Mouse (Mus musculus) hindbrain, embryonic 14.5 days (tissue): Measurements from ENCODE around the gene 2700097O09Rik. TPM values are rescaled to one million over a fixed set of nuclear protein-coding genes. Genes with fewer than 3 reads are reported as not detected.

Experiments used
- ATAC-seq: fragments of 200-750 bp; cut with Nextera tagmentation; 2 replicates; pipeline ENCODE4 v1.8.0; 2017; ENCODE audit warnings: moderate number of reproducible peaks, mild to moderate bottlenecking, moderate TSS enrichment, moderate library complexity; ENCODE audit not compliant: low FRiP score
- DNase-seq: peaks from one replicate; pipeline ENCODE4 v3.0.0-alpha.2; 2015; ENCODE audit warnings: low spot score
- H3K27ac ChIP-seq: fragments of 300-500 bp; sonication (generic); 2 replicates; pipeline ENCODE4 v1.5.1; 2014; ENCODE audit warnings: mild to moderate bottlenecking, moderate library complexity
- H3K27me3 ChIP-seq: fragments of 300-500 bp; sonication (generic); 2 replicates; pipeline ENCODE4 v1.6.1; 2014; ENCODE audit warnings: mild to moderate bottlenecking, low read length, mixed read lengths; ENCODE audit not compliant: control insufficient read depth, insufficient read depth
- H3K36me3 ChIP-seq: fragments of 300-500 bp; sonication (generic); replicated peaks from 2 replicates; pipeline ENCODE4 v1.6.1; 2014; ENCODE audit not compliant: control insufficient read depth, insufficient read depth
- H3K4me1 ChIP-seq: fragments of 300-500 bp; sonication (generic); replicated peaks from 2 replicates; pipeline ENCODE4 v1.6.1; 2014; ENCODE audit warnings: antibody characterized with exemption, low read length, mixed read lengths; ENCODE audit not compliant: control insufficient read depth, insufficient read depth
- H3K4me2 ChIP-seq: fragments of 300-500 bp; sonication (generic); replicated peaks from 2 replicates; pipeline ENCODE4 v1.6.1; 2014; ENCODE audit warnings: mild to moderate bottlenecking, moderate library complexity
- H3K4me3 ChIP-seq: fragments of 300-500 bp; sonication (generic); replicated peaks from 2 replicates; pipeline ENCODE4 v1.5.1; 2014; ENCODE audit warnings: mild to moderate bottlenecking, low read length
- H3K9ac ChIP-seq: fragments of 300-500 bp; sonication (generic); 2 replicates; pipeline ENCODE4 v1.6.1; 2014
- H3K9me3 ChIP-seq: fragments of 300-500 bp; sonication (generic); 2 replicates; pipeline ENCODE4 v1.6.1; 2016; ENCODE audit warnings: low read length; ENCODE audit not compliant: control insufficient read depth
- WGBS: fragments of 180-500 bp; shearing (Covaris S2); extraction: QIAGEN DNeasy Blood & Tissue Kit; methylation state at CpG from one replicate; pipeline ENCODE4 v1.1.7; 2014; 5-methylcytosine and 5-hydroxymethylcytosine counted together
- polyA plus RNA-seq: library from polyadenylated mRNA; unstranded; fragments of >200 nt; fragmentation: Nextera tagmentation; extraction: Ambion mirVana; gene quantifications from 2 replicates; pipeline ENCODE4 v1.2.1, GENCODE M21; 2014

2700097O09Rik gene
- polyA plus RNA-seq, 1 experiment from 2014 or later = 27.5 TPM

GRCm38 (mm10) chr12:55051210-55052173 is 28.4 kb downstream of the 2700097O09Rik start:
- H3K9me3 ChIP-seq = no peaks in the 10 kb centered on the region

GRCm38 (mm10) chr12:55049731-55050353 is 30.1 kb downstream of the 2700097O09Rik start:
- 96% methylated on average over 8 of the region's 8 CpGs for WGBS
- Histone ChIP-seq H3K9me3 (no peaks in the 10 kb centered on the region), H3K9ac (no peak overlapping the region), H3K27me3 (no peaks in the 10 kb centered on the region), H3K4me3 (no peak overlapping the region), H3K36me3 (peaks cover 21% of the 10 kb centered on the region), H3K4me2 (no peak overlapping the region), H3K27ac (no peak overlapping the region), H3K4me1 (no peaks in the 10 kb centered on the region)
- ATAC-seq = no peak
- DNase-seq = no peak

More at GRCm38 (mm10) chr12:55051210-55052173, 28.4 kb downstream of the 2700097O09Rik start:
- no peaks in the 10 kb centered on the region for H3K4me1 ChIP-seq
- no peaks in the 10 kb centered on the region for H3K27me3 ChIP-seq
- H3K9ac ChIP-seq = no peak overlapping the region
- no peak overlapping the region for H3K4me3 ChIP-seq
- H3K27ac ChIP-seq = no peak overlapping the region
- WGBS = 95% methylated on average over 8 of the region's 8 CpGs
- ATAC-seq = no peak
- peaks cover 11% of the 10 kb centered on the region; the same call in 1 of the 2 replicates for H3K36me3 ChIP-seq
- DNase-seq = no peak
- no peak overlapping the region for H3K4me2 ChIP-seq

GRCm38 (mm10) chr12:55041011-55041410 is 38.9 kb downstream of the 2700097O09Rik start:
- no peak overlapping the region for H3K27ac ChIP-seq
- H3K4me1 ChIP-seq = no peaks in the 10 kb centered on the region
- no peak overlapping the region for H3K4me2 ChIP-seq
- H3K9me3 ChIP-seq = no peaks in the 10 kb centered on the region
- WGBS = 84% methylated on average over 15 of the region's 15 CpGs
- peaks cover 19% of the 10 kb centered on the region for H3K36me3 ChIP-seq
- H3K4me3 ChIP-seq = no peak overlapping the region
- ATAC-seq = no peak
- DNase-seq = no peak
- H3K9ac ChIP-seq = no peak overlapping the region
- H3K27me3 ChIP-seq = no peaks in the 10 kb centered on the region

- ATAC-seq (no peak), DNase-seq (no peak)
- Histone ChIP-seq H3K36me3 (no peaks in the 10 kb centered on the region), H3K9me3 (no peaks in the 10 kb centered on the region), H3K9ac (no peak overlapping the region), H3K27ac (no peak overlapping the region), H3K27me3 (no peaks in the 10 kb centered on the region), H3K4me3 (no peak overlapping the region), H3K4me2 (no peak overlapping the region), H3K4me1 (no peaks in the 10 kb centered on the region)
- WGBS = 69% methylated on average over 3 of the region's 3 CpGs
These were observed 52.8 kb downstream of the 2700097O09Rik start for GRCm38 (mm10) chr12:55027088-55027487.

GRCm38 (mm10) chr12:55023284-55023683 is 56.6 kb downstream of the 2700097O09Rik start:
- H3K4me1 ChIP-seq = no peaks in the 10 kb centered on the region
- H3K4me2 ChIP-seq = no peak overlapping the region
- H3K27ac ChIP-seq = no peak overlapping the region
- H3K36me3 ChIP-seq = no peaks in the 10 kb centered on the region
- H3K9ac ChIP-seq = no peak overlapping the region
- no peaks in the 10 kb centered on the region for H3K27me3 ChIP-seq
- WGBS = 86% methylated on average over 2 of the region's 2 CpGs
- ATAC-seq (no peak), DNase-seq (no peak)
- no peak overlapping the region for H3K4me3 ChIP-seq
- H3K9me3 ChIP-seq = no peaks in the 10 kb centered on the region

- no peak overlapping the region for H3K4me2 ChIP-seq
- no peak for ATAC-seq
- 91% methylated on average over 7 of the region's 7 CpGs for WGBS
- H3K9ac ChIP-seq = no peak overlapping the region
- H3K27me3 ChIP-seq = no peaks in the 10 kb centered on the region
- no peak for DNase-seq
- no peak overlapping the region for H3K4me3 ChIP-seq
- no peaks in the 10 kb centered on the region for H3K36me3 ChIP-seq
- H3K27ac ChIP-seq = no peak overlapping the region
- no peaks in the 10 kb centered on the region for H3K9me3 ChIP-seq
- no peaks in the 10 kb centered on the region for H3K4me1 ChIP-seq
These were observed 60.5 kb downstream of the 2700097O09Rik start for GRCm38 (mm10) chr12:55019421-55019877.

GRCm38 (mm10) chr12:55017119-55017721 is 62.7 kb downstream of the 2700097O09Rik start:
- DNase-seq = no peak
- Histone ChIP-seq H3K27ac (no peak overlapping the region), H3K4me2 (no peak overlapping the region), H3K9ac (no peak overlapping the region), H3K9me3 (no peaks in the 10 kb centered on the region), H3K4me3 (no peak overlapping the region), H3K27me3 (no peaks in the 10 kb centered on the region), H3K4me1 (no peaks in the 10 kb centered on the region), H3K36me3 (no peaks in the 10 kb centered on the region)
- no peak for ATAC-seq
- WGBS = 62% methylated on average over 9 of the region's 9 CpGs

- no peaks in the 10 kb centered on the region for H3K9me3 ChIP-seq
- 80% methylated on average over 8 of the region's 8 CpGs for WGBS
- no peaks in the 10 kb centered on the region for H3K27me3 ChIP-seq
- ATAC-seq (no peak), DNase-seq (no peak)
- no peaks in the 10 kb centered on the region for H3K4me1 ChIP-seq
- no peak overlapping the region for H3K4me2 ChIP-seq
- no peaks in the 10 kb centered on the region for H3K36me3 ChIP-seq
- H3K9ac ChIP-seq = no peak overlapping the region
- H3K4me3 ChIP-seq = no peak overlapping the region
- no peak overlapping the region for H3K27ac ChIP-seq
These were observed 63.4 kb downstream of the 2700097O09Rik start for GRCm38 (mm10) chr12:55016339-55017118.
